Comparison of ENCODE assay signal across 7 mouse cellular contexts in genomic region chr16:44493868-44494267, GRCm38 (mm10).
DNase-seq lines count a peak whose midpoint lies in the region; ATAC-seq lines count a peak whose summit lies in the region.

No protein-coding gene starts in this region.

- peak; percentile 21 to 45 for DNase-seq in left cerebral cortex, postnatal 25 days (ENCODE audit: low spot score in 2 of 2)
- no peak for DNase-seq in left cerebral cortex, postnatal 36 days (ENCODE audit: low spot score in 2 of 2)
- peak; percentile 32 to 33 for DNase-seq in heart, postnatal 36 days
- no peak for DNase-seq in spleen, adult 12 weeks (ENCODE audit: low spot score)
- DNase-seq in B cell, adult 2 months: no peak

- WGBS in forebrain, embryonic 12.5 days: 9% methylated on average over 6 of the region's 6 CpGs
- 27% methylated on average over 6 of the region's 6 CpGs for WGBS in neural tube, embryonic 14.5 days

- H3K9ac ChIP-seq in forebrain, embryonic 12.5 days: no peak overlapping the region
- H3K9ac ChIP-seq in neural tube, embryonic 14.5 days (replicated peaks; ENCODE audit: low read depth, low read length): no peak overlapping the region

- peaks cover 28% of the 10 kb centered on the region for H3K4me1 ChIP-seq in forebrain, embryonic 12.5 days
- H3K4me1 ChIP-seq in neural tube, embryonic 14.5 days (ENCODE audit: control insufficient read depth, insufficient read depth, low read length): peaks cover 5% of the 10 kb centered on the region; the same call in 1 of the 2 replicates

- intact Hi-C loops in left cerebral cortex, postnatal 25 days (cut with DNase I): loop anchor here (5.0 kb wide), 1 partner anchor 63 kb away; the partner anchor contains the start of gene Boc
- intact Hi-C loops in left cerebral cortex, postnatal 36 days (cut with DNase I): no loop called here
- intact Hi-C loops in heart, postnatal 36 days (cut with DNase I): loop anchor here (5.0 kb wide), 1 partner anchor 583 kb away; no protein-coding TSS in a partner anchor

- H3K9me3 ChIP-seq in forebrain, embryonic 12.5 days: no peaks in the 10 kb centered on the region
- no peaks in the 10 kb centered on the region for H3K9me3 ChIP-seq in neural tube, embryonic 14.5 days (ENCODE audit: control insufficient read depth, low read length)

- no peak overlapping the region for H3K4me2 ChIP-seq in forebrain, embryonic 12.5 days
- no peak overlapping the region for H3K4me2 ChIP-seq in neural tube, embryonic 14.5 days (ENCODE audit: low read depth, low read length)

- H3K4me3 ChIP-seq in forebrain, embryonic 12.5 days (replicated peaks): no peak overlapping the region
- H3K4me3 ChIP-seq in neural tube, embryonic 14.5 days (ENCODE audit: low read depth, low read length): no peak overlapping the region

- no peaks in the 10 kb centered on the region for H3K27me3 ChIP-seq in forebrain, embryonic 12.5 days
- H3K27me3 ChIP-seq in neural tube, embryonic 14.5 days (ENCODE audit: control insufficient read depth, insufficient read depth, low read length): no peaks in the 10 kb centered on the region

- H3K27ac ChIP-seq in forebrain, embryonic 12.5 days: peak overlapping the region; percentile 84
- H3K27ac ChIP-seq in neural tube, embryonic 14.5 days (ENCODE audit: low read depth, low read length): peak overlapping the region; percentile 16; the same call in 1 of the 2 replicates

- peaks cover 78% of the 10 kb centered on the region for H3K36me3 ChIP-seq in forebrain, embryonic 12.5 days (replicated peaks)
- H3K36me3 ChIP-seq in neural tube, embryonic 14.5 days (ENCODE audit: control insufficient read depth, insufficient read depth, low read length): no peaks in the 10 kb centered on the region

- peak; percentile 59; the same call in 1 of the 2 replicates for ATAC-seq in forebrain, embryonic 12.5 days (ENCODE audit: low FRiP score)
- ATAC-seq in neural tube, embryonic 14.5 days (ENCODE audit: low read depth): 0 out of 2 replicates have a peak, but pooled peaks have one; percentile 19

Comparison
In these comparisons a context has a peak if more than half of its experiments do, and no peak if none do; other contexts are left out.
1. DNase-seq: peak in left cerebral cortex, postnatal 25 days (2 of 2) and heart, postnatal 36 days (2 of 2); none in left cerebral cortex, postnatal 36 days (0 of 2), spleen, adult 12 weeks (single experiment) and B cell, adult 2 months (0 of 2).